Mouse (Mus musculus): ENCODE data around the gene Tex21. TPM values are rescaled to one million over a fixed set of nuclear protein-coding genes. Genes with fewer than 3 reads are reported as not detected.

Gene Tex21
- polyA plus RNA-seq, 1 experiment from 2014 or later: not detected

DNA sequence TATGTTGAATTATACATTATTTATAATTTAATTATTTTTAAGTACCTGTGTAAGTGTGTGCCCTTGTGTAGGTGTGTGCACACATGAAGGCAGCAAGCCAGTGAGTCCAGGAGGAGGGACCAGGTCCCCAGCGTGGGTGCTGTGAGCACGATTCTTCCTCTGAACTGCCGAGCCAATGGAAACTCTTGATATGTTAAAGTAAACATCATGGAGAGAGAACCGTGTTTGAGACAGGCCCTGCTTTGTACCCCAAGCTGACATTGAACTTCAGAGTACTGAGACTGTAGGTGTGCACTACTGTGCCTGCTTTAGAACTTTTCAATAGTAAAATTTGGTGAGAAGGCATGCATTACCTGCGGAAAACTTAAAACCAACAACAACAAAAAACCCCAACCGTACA lies 25.0 kb upstream of the Tex21 start:
- Histone ChIP-seq H3K4me3 (ENCODE audit: low read depth, low read length) (no peak overlapping the region), H3K4me1 (replicated peaks; ENCODE audit: control insufficient read depth, insufficient read depth, low read length) (no peaks in the 10 kb centered on the region; the same call in 1 of the 2 replicates), H3K27ac (ENCODE audit: low read depth, low read length) (no peak overlapping the region), H3K9me3 (ENCODE audit: control insufficient read depth) (no peaks in the 10 kb centered on the region), H3K36me3 (ENCODE audit: control insufficient read depth, insufficient read depth) (peaks cover 3% of the 10 kb centered on the region; the same call in 1 of the 2 replicates), H3K4me2 (replicated peaks; ENCODE audit: low read depth) (no peak overlapping the region), H3K27me3 (replicated peaks; ENCODE audit: control insufficient read depth, insufficient read depth, low read length) (no peaks in the 10 kb centered on the region), H3K9ac (ENCODE audit: low read depth, low read length) (no peak overlapping the region)
- no peak for TF ChIP-seq CTCF (IDR thresholded peaks at IDR 0.05; ENCODE audit: low read depth)
- 67% methylated on average over 6 of the region's 6 CpGs for WGBS
- ATAC-seq: no peak

DNA sequence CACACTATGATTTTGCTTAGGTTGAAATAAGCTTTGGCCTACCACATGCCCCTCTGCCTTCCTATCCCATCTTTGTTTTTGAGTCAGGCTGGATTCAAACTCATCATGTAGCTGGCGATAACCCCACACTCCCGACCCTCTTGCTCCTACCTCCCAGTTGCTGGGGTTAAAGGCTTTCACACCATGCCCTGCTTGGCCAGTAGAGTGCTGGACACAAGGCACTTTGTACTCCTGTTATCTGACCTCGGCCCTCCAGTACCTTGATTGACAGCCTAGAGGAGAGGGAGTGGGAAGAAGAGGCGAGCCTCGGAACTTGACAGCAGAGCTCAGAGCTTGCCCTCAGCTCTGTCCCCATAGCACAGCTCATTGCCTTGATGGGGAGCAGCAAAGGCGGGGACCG lies 22.6 kb upstream of the Tex21 start:
- TF ChIP-seq CTCF (IDR thresholded peaks at IDR 0.05; ENCODE audit: low read depth): no peak

DNA sequence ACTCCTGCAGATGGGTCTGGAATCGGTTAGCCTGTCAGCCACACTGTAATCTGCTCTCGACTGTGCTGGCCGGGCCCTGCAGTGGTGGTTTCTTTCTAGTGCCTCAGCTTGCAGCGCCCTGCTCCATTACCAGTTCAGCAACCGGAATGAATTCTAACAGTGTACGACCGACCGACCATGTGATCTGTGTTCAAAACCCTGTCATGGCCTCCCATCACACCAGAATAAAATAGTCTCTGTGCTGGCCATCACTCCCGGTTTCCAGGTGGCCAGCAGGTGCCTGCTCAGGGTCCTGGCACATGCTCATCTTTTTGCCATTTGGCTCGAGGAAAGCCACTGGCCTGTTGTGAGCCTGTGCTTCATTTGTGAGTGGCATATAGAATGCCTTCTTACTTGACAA lies 22.1 kb upstream of the Tex21 start:
- no peak overlapping the region for H3K4me3 ChIP-seq (ENCODE audit: low read depth, low read length)
- no peak overlapping the region for H3K9ac ChIP-seq (ENCODE audit: low read depth, low read length)
- no peaks in the 10 kb centered on the region for H3K4me1 ChIP-seq (replicated peaks; ENCODE audit: control insufficient read depth, insufficient read depth, low read length)
- peaks cover 3% of the 10 kb centered on the region; the same call in 1 of the 2 replicates for H3K36me3 ChIP-seq (ENCODE audit: control insufficient read depth, insufficient read depth)
- H3K27ac ChIP-seq (ENCODE audit: low read depth, low read length): no peak overlapping the region
- WGBS: 86% methylated on average over 10 of the region's 10 CpGs
- no peak for ATAC-seq
- H3K9me3 ChIP-seq (ENCODE audit: control insufficient read depth): no peaks in the 10 kb centered on the region
- no peak for TF ChIP-seq CTCF (IDR thresholded peaks at IDR 0.05; ENCODE audit: low read depth)
- H3K4me2 ChIP-seq (replicated peaks; ENCODE audit: low read depth): no peak overlapping the region
- no peaks in the 10 kb centered on the region for H3K27me3 ChIP-seq (replicated peaks; ENCODE audit: control insufficient read depth, insufficient read depth, low read length)

More for the DNA sequence above, 22.6 kb upstream of the Tex21 start:
- Histone ChIP-seq H3K4me3 (ENCODE audit: low read depth, low read length) (no peak overlapping the region), H3K4me1 (replicated peaks; ENCODE audit: control insufficient read depth, insufficient read depth, low read length) (no peaks in the 10 kb centered on the region), H3K27ac (ENCODE audit: low read depth, low read length) (no peak overlapping the region), H3K9ac (ENCODE audit: low read depth, low read length) (no peak overlapping the region), H3K36me3 (ENCODE audit: control insufficient read depth, insufficient read depth) (peaks cover 3% of the 10 kb centered on the region; the same call in 1 of the 2 replicates), H3K4me2 (replicated peaks; ENCODE audit: low read depth) (no peak overlapping the region), H3K9me3 (ENCODE audit: control insufficient read depth) (no peaks in the 10 kb centered on the region), H3K27me3 (replicated peaks; ENCODE audit: control insufficient read depth, insufficient read depth, low read length) (no peaks in the 10 kb centered on the region)
- 63% methylated on average over 7 of the region's 7 CpGs for WGBS
- ATAC-seq: no peak

DNA sequence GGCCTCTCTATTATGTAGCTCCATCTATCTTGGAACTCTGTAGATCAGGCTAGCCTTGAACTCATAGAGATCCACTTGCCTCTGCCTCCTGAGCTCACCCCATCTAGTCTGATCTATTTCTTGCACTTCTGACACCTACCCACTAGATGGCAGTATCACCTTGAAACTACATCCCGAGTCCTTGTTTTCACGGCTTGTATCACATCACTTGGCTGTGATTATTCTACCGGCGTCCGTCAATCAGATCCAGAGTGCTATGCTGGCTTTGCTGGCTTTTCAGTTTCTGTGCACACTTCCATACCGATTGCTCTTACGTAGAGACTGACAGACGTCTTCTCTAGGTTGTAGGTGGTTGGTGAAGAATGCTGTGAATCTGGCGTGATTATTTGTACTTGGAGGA lies 20.3 kb upstream of the Tex21 start:
- H3K4me1 ChIP-seq (replicated peaks; ENCODE audit: control insufficient read depth, insufficient read depth, low read length): no peaks in the 10 kb centered on the region
- H3K36me3 ChIP-seq (ENCODE audit: control insufficient read depth, insufficient read depth): peaks cover under 1% of the 10 kb centered on the region; the same call in 1 of the 2 replicates
- no peaks in the 10 kb centered on the region for H3K27me3 ChIP-seq (replicated peaks; ENCODE audit: control insufficient read depth, insufficient read depth, low read length)
- no peak overlapping the region for H3K9ac ChIP-seq (ENCODE audit: low read depth, low read length)
- WGBS: 75% methylated on average over 9 of the region's 9 CpGs
- H3K9me3 ChIP-seq (ENCODE audit: control insufficient read depth): no peaks in the 10 kb centered on the region
- no peak overlapping the region for H3K4me3 ChIP-seq (ENCODE audit: low read depth, low read length)
- TF ChIP-seq CTCF (IDR thresholded peaks at IDR 0.05; ENCODE audit: low read depth): peak; percentile 87
- peak; percentile 24 for ATAC-seq
- H3K27ac ChIP-seq (ENCODE audit: low read depth, low read length): no peak overlapping the region
- no peak overlapping the region for H3K4me2 ChIP-seq (replicated peaks; ENCODE audit: low read depth)

DNA sequence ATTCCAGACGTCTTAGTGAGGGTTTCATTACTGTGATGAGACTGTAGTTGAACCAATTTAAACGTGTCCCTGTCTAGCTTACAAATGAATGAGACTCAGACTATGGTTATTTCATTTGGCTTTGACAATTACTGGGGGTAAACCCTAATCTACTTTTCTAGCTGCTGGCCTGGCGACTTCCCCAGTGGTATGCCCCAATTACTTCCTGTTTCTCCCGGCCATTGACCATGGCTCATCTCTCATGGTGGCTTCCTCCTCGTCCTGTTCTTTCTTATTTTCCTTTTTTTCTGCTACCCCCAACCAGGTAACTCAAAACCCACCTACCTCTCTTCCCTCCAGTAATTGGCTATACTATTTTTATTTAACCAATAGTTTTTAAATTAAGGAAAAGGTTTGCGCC lies 18.5 kb upstream of the Tex21 start:
- no peak for TF ChIP-seq CTCF (IDR thresholded peaks at IDR 0.05; ENCODE audit: low read depth)
- Histone ChIP-seq H3K9ac (ENCODE audit: low read depth, low read length) (no peak overlapping the region), H3K36me3 (ENCODE audit: control insufficient read depth, insufficient read depth) (no peaks in the 10 kb centered on the region; the same call in 1 of the 2 replicates), H3K4me3 (ENCODE audit: low read depth, low read length) (no peak overlapping the region), H3K4me1 (replicated peaks; ENCODE audit: control insufficient read depth, insufficient read depth, low read length) (no peaks in the 10 kb centered on the region), H3K27me3 (replicated peaks; ENCODE audit: control insufficient read depth, insufficient read depth, low read length) (no peaks in the 10 kb centered on the region), H3K9me3 (ENCODE audit: control insufficient read depth) (no peaks in the 10 kb centered on the region), H3K27ac (ENCODE audit: low read depth, low read length) (no peak overlapping the region), H3K4me2 (replicated peaks; ENCODE audit: low read depth) (no peak overlapping the region)
- no peak for ATAC-seq
- WGBS: 74% methylated on average over 6 of the region's 6 CpGs

DNA sequence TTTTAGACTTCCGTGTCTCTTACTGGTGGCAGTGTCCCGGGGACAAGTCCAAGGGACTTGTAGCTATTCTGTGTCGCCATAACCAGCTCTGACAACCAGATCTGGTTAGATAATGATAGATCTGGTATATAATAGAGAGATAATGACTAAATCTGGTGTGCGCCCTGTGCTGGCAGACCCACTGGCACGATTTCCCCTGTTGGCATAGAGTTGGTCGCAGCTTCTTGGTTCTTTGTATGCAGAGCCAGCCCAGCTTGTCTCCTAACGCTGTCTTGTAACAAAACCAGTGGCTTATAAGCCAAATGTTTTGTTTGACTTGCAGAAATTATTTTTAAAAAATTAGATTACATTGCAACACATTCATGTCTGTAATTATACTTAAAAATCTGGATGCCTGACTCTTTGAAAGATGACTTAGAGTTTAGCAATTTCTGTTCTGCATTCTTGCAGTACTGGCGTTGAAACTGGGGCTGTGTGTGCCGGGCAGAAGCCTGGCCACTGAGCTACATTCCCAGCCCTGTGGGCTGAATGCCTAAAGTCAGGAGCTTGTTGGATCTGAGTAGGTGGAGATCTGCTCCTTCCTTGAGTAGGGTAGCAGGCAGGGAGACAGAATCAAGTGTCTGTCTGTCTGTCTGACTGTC lies 17.9 kb upstream of the Tex21 start:
- no peak for TF ChIP-seq CTCF (IDR thresholded peaks at IDR 0.05; ENCODE audit: low read depth)
- Histone ChIP-seq H3K27ac (ENCODE audit: low read depth, low read length) (no peak overlapping the region), H3K36me3 (ENCODE audit: control insufficient read depth, insufficient read depth) (no peaks in the 10 kb centered on the region; the same call in 1 of the 2 replicates), H3K9ac (ENCODE audit: low read depth, low read length) (no peak overlapping the region), H3K4me2 (replicated peaks; ENCODE audit: low read depth) (no peak overlapping the region), H3K9me3 (ENCODE audit: control insufficient read depth) (no peaks in the 10 kb centered on the region), H3K4me3 (ENCODE audit: low read depth, low read length) (no peak overlapping the region), H3K4me1 (replicated peaks; ENCODE audit: control insufficient read depth, insufficient read depth, low read length) (no peaks in the 10 kb centered on the region), H3K27me3 (replicated peaks; ENCODE audit: control insufficient read depth, insufficient read depth, low read length) (no peaks in the 10 kb centered on the region)
- WGBS: 85% methylated on average over 9 of the region's 9 CpGs
- no peak for ATAC-seq
